Mouse (Mus musculus) CD4-positive, CD25-positive, alpha-beta regulatory T cell, adult 2 months (primary cell): ENCODE measurements around the gene Sco2.

Experiments
- DNase-seq: peaks from one replicate; pipeline ENCODE4 v3.0.0-alpha.2; 2012; ENCODE audit warnings: low read depth, low spot score

The Sco2 gene

GRCm38 (mm10) chr15:89323656-89324055 lies 50.0 kb downstream of the Sco2 start:
- no peak for DNase-seq

- no peak for DNase-seq
Measured at GRCm38 (mm10) chr15:89322670-89323522, 50.8 kb downstream of the Sco2 start, which contains the start of gene Adm2. TSS of gene Adm2 (plus strand) at chr15:89322720.
